Mouse (Mus musculus): Measurements from ENCODE around the gene Smim11. TPM values are rescaled to one million over a fixed set of nuclear protein-coding genes. Genes with fewer than 3 reads are reported as not detected.

Smim11 gene
- polyA plus RNA-seq, 1 experiment from 2014 or later = 126 TPM

DNA sequence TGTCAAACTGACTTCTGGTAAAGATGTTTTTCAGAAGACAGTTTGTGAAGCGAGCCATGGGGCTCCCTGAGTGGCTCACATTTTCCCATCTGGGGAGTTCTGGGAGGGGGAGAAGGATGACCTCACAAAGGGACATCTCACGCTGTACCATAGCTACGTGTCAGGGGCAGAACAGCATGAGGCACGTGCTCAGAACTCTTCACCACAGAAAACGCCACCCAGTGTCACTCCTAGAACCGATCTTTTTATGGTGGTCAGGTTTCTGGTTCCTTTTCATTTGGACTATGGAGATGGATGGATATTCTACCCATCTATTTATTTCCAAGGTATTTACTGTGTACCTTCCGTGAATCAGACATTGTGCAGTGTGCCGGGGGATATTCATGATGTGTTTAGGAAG is 20.3 kb downstream of the Smim11 start, which contains the start of gene Fam243:
TSS of gene Fam243 (minus strand) at position 101 of the 400 bp plus-strand sequence.
- H3K4me2 ChIP-seq (replicated peaks) = no peak within 1 kb of the TSS
- H3K27me3 ChIP-seq = no peaks in the 10 kb centered on the region
- WGBS = 94% methylated on average over 8 of the region's 8 CpGs
- no peaks in the 10 kb centered on the region for H3K9me3 ChIP-seq
- H3K4me1 ChIP-seq = peaks cover 19% of the 10 kb centered on the region
- H3K27ac ChIP-seq (replicated peaks) = no peak within 1 kb of the TSS
- no peak for ATAC-seq (ENCODE audit: low FRiP score, low read depth)
- H3K36me3 ChIP-seq = no peaks in the 10 kb centered on the region
- H3K9ac ChIP-seq (replicated peaks) = no peak within 1 kb of the TSS
- no peak within 1 kb of the TSS for H3K4me3 ChIP-seq

DNA sequence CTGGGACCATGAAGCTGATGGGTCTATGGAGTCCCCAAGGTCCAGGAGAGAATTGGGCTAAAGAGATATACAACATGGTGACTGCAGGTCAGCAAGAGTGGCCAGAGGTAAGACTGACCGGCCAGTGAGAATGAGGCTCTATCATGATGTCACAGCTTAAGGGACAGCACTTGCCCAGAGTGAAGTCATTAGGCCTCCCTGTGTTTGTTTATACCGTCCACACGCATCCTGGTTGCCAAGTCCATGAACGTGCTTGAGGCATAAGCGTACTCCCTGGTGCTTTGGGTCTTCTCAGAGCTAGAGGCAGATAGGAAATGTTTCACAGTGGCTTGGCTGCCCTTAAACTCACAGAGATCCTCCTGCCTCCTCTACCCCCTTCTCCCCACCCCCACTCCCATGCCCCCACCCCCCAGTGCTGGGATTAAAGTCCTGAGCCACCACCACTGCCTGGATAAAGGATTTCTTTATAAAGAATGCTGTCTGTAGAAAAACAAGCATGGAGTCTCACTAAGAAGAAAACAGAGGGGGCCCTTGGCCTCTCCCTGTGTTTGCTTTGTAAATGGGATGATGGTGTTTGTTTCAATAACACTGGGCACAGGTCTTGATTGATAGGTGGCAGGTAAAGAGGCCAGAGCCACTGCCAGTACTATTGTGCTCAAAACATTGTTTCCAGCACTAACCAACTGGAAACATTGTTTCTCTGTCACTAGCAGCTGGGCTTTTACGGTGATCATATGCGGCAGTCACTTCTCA is 23.4 kb downstream of the Smim11 start:
- no peak overlapping the region for H3K4me2 ChIP-seq (replicated peaks)
- H3K9me3 ChIP-seq = no peaks in the 10 kb centered on the region
- H3K36me3 ChIP-seq = no peaks in the 10 kb centered on the region
- no peak overlapping the region for H3K4me3 ChIP-seq
- H3K4me1 ChIP-seq = peaks cover 19% of the 10 kb centered on the region
- H3K9ac ChIP-seq (replicated peaks) = no peak overlapping the region
- ATAC-seq (ENCODE audit: low FRiP score, low read depth) = peak; percentile 69
- no peaks in the 10 kb centered on the region for H3K27me3 ChIP-seq
- peak overlapping the region; percentile 56 for H3K27ac ChIP-seq (replicated peaks)
- 29% methylated on average over 7 of the region's 7 CpGs for WGBS

DNA sequence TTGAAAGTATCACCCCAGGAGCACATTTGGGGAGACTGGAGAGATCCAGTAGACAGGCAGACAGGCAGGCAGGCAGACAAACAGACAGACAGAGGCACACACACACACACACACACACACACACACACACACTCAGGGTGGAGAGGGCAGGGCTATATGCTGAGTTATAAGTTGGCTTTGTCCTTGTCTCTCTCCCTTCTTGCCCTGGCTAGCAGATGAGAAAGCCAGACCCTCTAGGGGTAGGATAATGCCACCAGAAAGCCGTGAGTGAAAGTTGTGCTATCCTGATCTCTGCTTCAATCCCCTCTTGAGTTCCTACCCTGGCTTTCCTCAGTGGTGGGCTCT is 23.9 kb downstream of the Smim11 start:
- Histone ChIP-seq H3K9ac (replicated peaks) (no peak overlapping the region), H3K27ac (replicated peaks) (peak overlapping the region; percentile 56), H3K4me3 (no peak overlapping the region), H3K36me3 (no peaks in the 10 kb centered on the region), H3K9me3 (no peaks in the 10 kb centered on the region), H3K4me1 (peaks cover 19% of the 10 kb centered on the region), H3K27me3 (no peaks in the 10 kb centered on the region), H3K4me2 (replicated peaks) (no peak overlapping the region)
- 6% methylated on average over 1 of the region's 1 CpGs for WGBS
- peak; percentile 69 for ATAC-seq (ENCODE audit: low FRiP score, low read depth)

DNA sequence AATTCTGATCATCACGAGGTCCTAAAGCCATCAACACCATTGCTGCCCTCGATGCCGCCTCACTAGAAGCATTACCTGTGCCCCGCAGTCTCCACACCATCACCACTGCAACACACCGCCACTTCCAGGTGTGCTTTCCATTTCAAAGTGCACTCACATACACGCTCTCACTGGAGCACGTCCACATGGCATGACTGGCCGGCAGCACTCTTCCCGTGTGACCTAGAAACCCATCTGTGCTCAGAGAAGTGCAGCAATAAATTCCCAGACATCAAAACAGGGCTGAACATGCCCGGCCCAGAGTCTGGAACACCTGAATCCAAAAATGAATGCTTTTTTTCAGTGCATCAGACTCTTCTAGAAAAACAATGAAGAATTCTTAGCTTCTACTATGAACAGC is 26.8 kb downstream of the Smim11 start:
- ATAC-seq (ENCODE audit: low FRiP score, low read depth) = no peak
- Histone ChIP-seq H3K4me2 (replicated peaks) (no peak overlapping the region), H3K9me3 (no peaks in the 10 kb centered on the region), H3K4me3 (no peak overlapping the region), H3K36me3 (no peaks in the 10 kb centered on the region), H3K4me1 (peaks cover 20% of the 10 kb centered on the region), H3K9ac (replicated peaks) (no peak overlapping the region), H3K27me3 (no peaks in the 10 kb centered on the region), H3K27ac (replicated peaks) (no peak overlapping the region)
- 93% methylated on average over 10 of the region's 10 CpGs for WGBS

DNA sequence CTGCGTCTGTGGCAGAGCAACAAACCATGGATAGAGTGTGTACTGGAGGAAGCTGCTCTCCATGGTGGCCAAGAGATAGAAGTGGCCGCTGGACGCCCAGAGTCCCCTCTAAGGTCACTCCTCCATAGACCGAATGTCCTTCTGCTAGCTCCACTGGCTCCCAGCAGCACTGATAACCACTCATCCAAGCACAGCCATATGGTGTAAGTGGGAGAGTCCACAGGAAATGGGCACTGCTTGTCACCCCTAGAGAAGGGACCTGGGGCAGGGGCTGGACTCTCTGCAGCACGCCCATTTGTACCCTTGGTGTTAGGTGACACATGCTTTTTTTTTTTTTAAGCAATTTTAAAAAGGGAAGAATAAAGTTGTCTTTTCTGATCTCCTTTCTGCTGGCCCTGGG is 29.9 kb downstream of the Smim11 start:
- 82% methylated on average over 5 of the region's 5 CpGs for WGBS
- ATAC-seq (ENCODE audit: low FRiP score, low read depth) = no peak
- peaks cover 16% of the 10 kb centered on the region for H3K27me3 ChIP-seq
- H3K27ac ChIP-seq (replicated peaks) = no peak overlapping the region
- H3K9ac ChIP-seq (replicated peaks) = no peak overlapping the region
- no peak overlapping the region for H3K4me3 ChIP-seq
- no peaks in the 10 kb centered on the region for H3K36me3 ChIP-seq
- H3K4me2 ChIP-seq (replicated peaks) = no peak overlapping the region
- H3K4me1 ChIP-seq = 0 out of 2 replicates have a peak, but pooled peaks cover 2% of the 10 kb centered on the region
- no peaks in the 10 kb centered on the region for H3K9me3 ChIP-seq

DNA sequence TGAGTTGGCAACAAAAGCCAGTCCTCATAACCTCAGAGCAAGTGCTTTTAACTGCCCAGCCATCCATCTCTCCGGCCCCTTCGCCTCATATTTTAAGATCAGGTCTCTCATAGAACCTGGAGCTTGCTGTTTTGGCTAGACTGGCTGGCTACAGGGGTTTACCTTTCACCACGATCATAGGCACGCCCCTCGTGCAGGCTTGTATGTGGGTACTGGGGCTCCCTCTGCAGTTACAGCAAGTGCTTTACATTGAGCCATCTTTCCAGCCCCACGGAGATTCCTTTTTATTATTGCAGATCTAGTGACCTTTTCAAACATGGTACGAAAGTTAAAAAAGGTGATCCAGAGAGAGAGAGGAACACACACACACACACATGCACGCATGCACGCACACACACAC is 33.5 kb downstream of the Smim11 start:
- 69% methylated on average over 9 of the region's 9 CpGs for WGBS

DNA sequence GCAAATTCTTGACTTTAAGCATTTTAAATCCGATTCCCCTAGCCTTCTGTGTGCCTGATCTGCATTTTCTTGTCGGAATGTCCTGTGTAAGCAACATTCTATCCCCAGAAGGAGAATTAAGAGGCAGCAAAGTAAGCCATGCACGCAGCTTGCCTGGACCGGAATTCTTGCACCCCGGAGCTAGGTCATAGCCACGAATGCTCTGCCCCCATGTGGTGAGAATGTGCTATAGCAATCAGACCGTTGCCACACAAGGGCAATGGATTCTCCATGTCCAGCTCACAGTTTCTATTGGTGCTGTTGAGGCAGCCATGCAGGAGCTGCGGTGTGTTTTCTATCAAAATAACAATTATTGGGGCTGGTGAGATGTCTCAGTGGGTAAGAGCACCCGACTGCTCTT is 35.2 kb downstream of the Smim11 start:
- Histone ChIP-seq H3K4me3 (no peak overlapping the region), H3K4me2 (replicated peaks) (no peak overlapping the region), H3K36me3 (no peaks in the 10 kb centered on the region), H3K4me1 (peaks cover 13% of the 10 kb centered on the region), H3K27ac (replicated peaks) (no peak overlapping the region), H3K27me3 (peaks cover 16% of the 10 kb centered on the region), H3K9ac (replicated peaks) (no peak overlapping the region), H3K9me3 (no peaks in the 10 kb centered on the region)
- WGBS = 6% methylated on average over 9 of the region's 9 CpGs
- peak; percentile 68 for ATAC-seq (ENCODE audit: low FRiP score, low read depth)

More for the DNA sequence above, 33.5 kb downstream of the Smim11 start:
- peaks cover 16% of the 10 kb centered on the region for H3K27me3 ChIP-seq
- 0 out of 2 replicates have a peak, but pooled peaks cover 2% of the 10 kb centered on the region for H3K4me1 ChIP-seq
- H3K27ac ChIP-seq (replicated peaks) = no peak overlapping the region
- H3K36me3 ChIP-seq = no peaks in the 10 kb centered on the region
- ATAC-seq (ENCODE audit: low FRiP score, low read depth) = no peak
- no peak overlapping the region for H3K4me2 ChIP-seq (replicated peaks)
- no peaks in the 10 kb centered on the region for H3K9me3 ChIP-seq
- H3K4me3 ChIP-seq = no peak overlapping the region
- H3K9ac ChIP-seq (replicated peaks) = no peak overlapping the region

DNA sequence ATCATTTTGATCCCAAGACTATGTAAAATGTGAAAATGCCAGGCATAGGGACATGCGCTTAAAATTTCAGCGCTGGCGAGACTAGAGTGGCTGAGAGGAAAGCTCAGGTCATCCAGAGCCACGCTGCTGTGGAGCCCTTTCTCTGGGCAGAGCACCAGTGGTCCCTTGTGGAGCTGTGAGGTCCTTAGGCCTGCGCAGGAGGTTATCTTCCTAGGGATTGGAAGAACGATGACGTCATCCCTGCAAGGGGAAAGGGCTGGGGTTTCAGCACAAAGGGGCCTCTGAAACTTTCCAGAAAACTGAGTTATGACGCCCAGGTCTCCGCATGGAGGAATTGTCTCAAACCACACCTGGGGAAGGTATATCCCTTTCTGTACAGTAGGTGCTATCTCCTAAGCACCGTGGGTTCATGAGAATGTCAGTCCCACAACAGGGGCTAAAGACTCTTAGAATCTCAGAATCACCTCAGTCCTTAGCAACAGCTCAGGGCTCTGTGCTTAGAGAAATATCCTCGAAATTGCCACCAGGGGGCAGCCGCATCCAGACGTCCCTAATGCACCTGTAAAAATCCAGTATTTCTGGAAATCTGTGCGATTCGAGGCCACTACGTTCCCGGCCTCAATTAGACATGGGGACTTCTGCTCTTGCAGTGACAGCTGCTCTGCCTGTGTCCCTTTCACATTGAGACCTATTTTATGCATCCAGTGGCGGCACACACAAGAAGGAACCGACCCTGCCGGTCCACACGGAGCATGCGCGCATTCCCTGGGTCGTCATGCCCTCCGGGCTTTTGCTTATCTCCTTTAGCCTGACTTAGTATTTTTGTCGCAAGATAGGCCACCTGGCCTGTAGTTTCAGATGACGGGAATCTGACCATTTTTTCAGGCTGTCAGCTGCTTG is 39.8 kb downstream of the Smim11 start:
- Histone ChIP-seq H3K27me3 (0 out of 2 replicates have a peak, but pooled peaks cover under 1% of the 10 kb centered on the region), H3K27ac (replicated peaks) (no peak overlapping the region), H3K36me3 (no peaks in the 10 kb centered on the region), H3K4me2 (replicated peaks) (peak overlapping the region; percentile 53), H3K4me3 (peak overlapping the region; percentile 30), H3K9me3 (no peaks in the 10 kb centered on the region), H3K4me1 (peaks cover 14% of the 10 kb centered on the region), H3K9ac (replicated peaks) (0 out of 2 replicates have a peak overlapping the region, but pooled peaks have one; percentile 28)
- 27% methylated on average over 27 of the region's 27 CpGs for WGBS
- ATAC-seq (ENCODE audit: low FRiP score, low read depth) = peak; percentile 81

DNA sequence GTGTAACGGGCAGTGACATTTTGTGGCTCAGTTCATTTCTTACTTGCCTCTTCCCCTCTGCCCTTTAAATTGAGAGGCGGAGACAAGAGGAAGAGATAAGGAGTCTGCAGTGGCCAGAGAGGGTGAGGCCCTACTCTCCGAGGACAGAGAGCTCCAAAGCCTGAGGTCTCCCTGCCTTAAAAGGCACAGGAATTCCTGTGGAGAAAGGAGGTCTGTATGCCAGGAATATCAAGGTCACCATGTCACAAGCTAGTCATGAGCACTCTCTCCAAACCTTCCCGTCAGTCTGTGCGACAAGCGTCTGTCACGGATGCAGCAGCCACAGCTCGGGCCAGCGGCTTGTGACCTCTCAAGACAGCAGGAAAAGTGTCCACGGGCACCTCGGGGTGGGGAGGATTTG is 44.1 kb downstream of the Smim11 start:
- no peak overlapping the region for H3K9ac ChIP-seq (replicated peaks)
- H3K4me1 ChIP-seq = peaks cover 21% of the 10 kb centered on the region
- no peaks in the 10 kb centered on the region for H3K27me3 ChIP-seq
- no peak overlapping the region for H3K27ac ChIP-seq (replicated peaks)
- 73% methylated on average over 11 of the region's 11 CpGs for WGBS
- no peak for ATAC-seq (ENCODE audit: low FRiP score, low read depth)
- no peaks in the 10 kb centered on the region for H3K9me3 ChIP-seq
- H3K4me3 ChIP-seq = no peak overlapping the region
- H3K4me2 ChIP-seq (replicated peaks) = no peak overlapping the region
- H3K36me3 ChIP-seq = no peaks in the 10 kb centered on the region

DNA sequence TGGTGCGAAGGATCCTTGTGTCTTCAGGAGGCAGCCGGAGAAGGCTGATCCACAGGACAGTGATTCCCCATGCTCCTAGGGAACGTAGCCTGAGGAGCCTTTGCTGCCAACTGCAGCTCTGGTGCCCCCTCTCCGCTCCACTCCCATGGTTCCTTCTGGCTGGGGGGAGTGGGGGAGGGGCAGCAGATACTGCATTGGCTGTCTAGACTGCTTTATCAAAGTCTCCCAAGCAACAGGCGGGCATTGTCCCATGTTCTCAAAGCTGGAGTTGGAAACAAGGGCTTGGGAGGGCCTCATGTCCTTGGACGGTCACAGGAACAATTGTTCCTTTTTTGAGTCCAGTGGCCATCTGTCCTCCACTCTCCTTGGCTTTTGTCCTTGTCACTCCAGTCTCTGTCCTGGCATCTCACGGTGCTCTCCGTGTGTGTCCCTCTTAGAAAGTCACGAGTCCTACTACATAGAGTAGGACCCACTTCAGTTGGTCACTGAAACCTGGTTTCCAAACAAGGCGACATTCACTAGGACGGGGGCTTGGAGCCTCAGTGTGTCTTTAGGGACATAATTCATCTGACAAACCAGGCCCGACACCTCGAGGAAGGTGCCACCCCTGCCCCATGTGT is 45.3 kb downstream of the Smim11 start:
- whole genome bisulfite sequencing = 60% methylated on average over 13 of the region's 13 CpGs
- H3K4me2 ChIP-seq (replicated peaks) = no peak overlapping the region
- no peaks in the 10 kb centered on the region for H3K9me3 ChIP-seq
- H3K4me3 ChIP-seq = no peak overlapping the region
- H3K27ac ChIP-seq (replicated peaks) = peak overlapping the region; percentile 30; the same call in 1 of the 2 replicates
- no peak overlapping the region for H3K9ac ChIP-seq (replicated peaks)
- H3K4me1 ChIP-seq = peaks cover 9% of the 10 kb centered on the region; the same call in 1 of the 2 replicates
- H3K27me3 ChIP-seq = no peaks in the 10 kb centered on the region
- no peaks in the 10 kb centered on the region for H3K36me3 ChIP-seq
- peak; percentile 38; the same call in 1 of the 2 replicates for ATAC-seq (ENCODE audit: low FRiP score, low read depth)

DNA sequence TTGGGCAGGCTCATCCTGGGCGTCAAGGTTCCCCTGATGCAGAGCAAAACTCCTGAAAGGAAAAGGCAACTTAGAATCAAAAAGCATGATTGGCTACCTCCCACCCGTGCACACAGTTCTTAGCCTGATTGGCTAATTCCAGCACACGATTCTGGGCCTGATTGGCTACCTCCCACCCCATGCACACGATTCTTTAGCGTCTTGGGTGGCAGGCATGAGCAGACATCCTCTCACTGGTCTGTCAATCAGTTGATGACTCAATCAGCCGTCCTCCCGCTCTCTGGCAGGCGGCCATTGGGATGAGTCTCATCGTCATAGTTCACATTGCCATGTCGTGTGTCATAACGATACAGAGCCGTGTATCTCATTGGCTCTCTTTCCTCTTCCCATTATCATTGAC is 47.9 kb downstream of the Smim11 start:
- Histone ChIP-seq H3K27ac (replicated peaks) (no peak overlapping the region), H3K4me2 (replicated peaks) (no peak overlapping the region), H3K4me1 (peaks cover 8% of the 10 kb centered on the region; the same call in 1 of the 2 replicates), H3K9me3 (no peaks in the 10 kb centered on the region), H3K4me3 (no peak overlapping the region), H3K9ac (replicated peaks) (no peak overlapping the region), H3K36me3 (no peaks in the 10 kb centered on the region), H3K27me3 (no peaks in the 10 kb centered on the region)
- WGBS = 72% methylated on average over 12 of the region's 12 CpGs
- no peak for ATAC-seq (ENCODE audit: low FRiP score, low read depth)

DNA sequence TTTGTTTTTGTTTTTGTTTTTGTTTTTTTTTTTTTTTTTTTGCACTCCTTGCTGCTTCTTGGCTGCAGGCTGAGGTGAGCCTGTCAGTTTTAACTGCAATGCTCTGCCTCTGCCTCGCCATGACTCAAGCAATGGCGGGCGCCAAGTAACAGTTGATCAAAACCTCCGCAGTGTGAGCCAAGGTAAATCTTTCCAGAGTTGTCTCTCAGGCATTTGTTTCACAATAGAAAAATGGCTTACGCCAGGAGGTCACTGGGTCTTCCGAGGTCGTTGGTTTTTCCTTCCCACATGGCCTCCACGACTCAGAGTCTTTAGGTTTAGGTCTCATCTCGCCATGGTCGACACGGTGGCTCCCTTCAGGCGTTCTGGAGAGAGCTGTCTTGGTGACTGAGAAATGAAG is 52.2 kb downstream of the Smim11 start:
- Histone ChIP-seq H3K36me3 (no peaks in the 10 kb centered on the region), H3K4me3 (no peak overlapping the region), H3K27ac (replicated peaks) (no peak overlapping the region), H3K9ac (replicated peaks) (no peak overlapping the region), H3K9me3 (no peaks in the 10 kb centered on the region), H3K27me3 (peaks cover 9% of the 10 kb centered on the region), H3K4me2 (replicated peaks) (no peak overlapping the region), H3K4me1 (peaks cover 15% of the 10 kb centered on the region)
- no peak for ATAC-seq (ENCODE audit: low FRiP score, low read depth)
- 91% methylated on average over 12 of the region's 12 CpGs for WGBS

All from midbrain, embryonic 12.5 days (tissue).